Comparison of ENCODE assay signal across 24 mouse cellular contexts in genomic region chr10:31518210-31518609, GRCm38 (mm10).
"Had no signal": no experiment of that assay in that cellular context is flagged by ENCODE, and none has a peak within 500 bp of the region (broad histone marks: within the 10 kb centered on the region; RNA-seq: fewer than 3 reads in every experiment).

No protein-coding gene starts in this region.

- H3K4me2 ChIP-seq: heart, embryonic 13.5 days; heart, embryonic 15.5 days; hindbrain, embryonic 13.5 days; hindbrain, embryonic 15.5 days; limb, embryonic 13.5 days; limb, embryonic 15.5 days; liver, embryonic 12.5 days had no signal

- H3K27ac ChIP-seq: gastrocnemius, adult 2 months; heart, embryonic 10.5 days; heart, embryonic 13.5 days; heart, embryonic 15.5 days; hindbrain, embryonic 13.5 days; hindbrain, embryonic 15.5 days; hindbrain, postnatal 0 days; limb, embryonic 13.5 days; limb, embryonic 15.5 days; liver, embryonic 12.5 days; liver, embryonic 14.5 days had no signal

- ATAC-seq: hindbrain, postnatal 0 days; liver, embryonic 12.5 days had no signal

- H3K4me3 ChIP-seq: gastrocnemius, adult 2 months; heart, embryonic 10.5 days; heart, embryonic 13.5 days; heart, embryonic 15.5 days; hindbrain, embryonic 13.5 days; hindbrain, embryonic 15.5 days; limb, embryonic 13.5 days; limb, embryonic 15.5 days; liver, embryonic 12.5 days had no signal

- H3K9me3 ChIP-seq: heart, embryonic 10.5 days; heart, embryonic 13.5 days; heart, embryonic 15.5 days; hindbrain, embryonic 13.5 days; hindbrain, embryonic 15.5 days; limb, embryonic 13.5 days; limb, embryonic 15.5 days; liver, embryonic 12.5 days had no signal

- DNase-seq: gastrocnemius, adult 2 months; gastrocnemius, postnatal 10 days; gastrocnemius, postnatal 25 days; heart, adult 18-20 months; heart, postnatal 14 days; heart, postnatal 36 days; kidney, adult 18-20 months; kidney, adult 8-10 months; kidney, postnatal 10 days; kidney, postnatal 25 days; kidney, postnatal 4 days; layer of hippocampus, adult 9-11 months; layer of hippocampus, postnatal 36 days; left cerebral cortex, postnatal 4 days had no signal

- H3K36me3 ChIP-seq: heart, embryonic 10.5 days; heart, embryonic 15.5 days; hindbrain, embryonic 13.5 days; hindbrain, embryonic 15.5 days; liver, embryonic 12.5 days had no signal

- H3K27me3 ChIP-seq: heart, embryonic 13.5 days; heart, embryonic 15.5 days; hindbrain, embryonic 13.5 days; hindbrain, embryonic 15.5 days; limb, embryonic 13.5 days; limb, embryonic 15.5 days; liver, embryonic 12.5 days had no signal

- H3K4me1 ChIP-seq: heart, embryonic 10.5 days; heart, embryonic 13.5 days; heart, embryonic 15.5 days; hindbrain, embryonic 15.5 days; limb, embryonic 15.5 days; liver, embryonic 12.5 days had no signal

- H3K9ac ChIP-seq: heart, embryonic 13.5 days; heart, embryonic 15.5 days; hindbrain, embryonic 13.5 days; hindbrain, embryonic 15.5 days; limb, embryonic 13.5 days; limb, embryonic 15.5 days; liver, embryonic 12.5 days; liver, embryonic 14.5 days had no signal
